Mouse (Mus musculus) urinary bladder, postnatal 36 days (tissue): ENCODE results near the gene Ncoa3.
"Not testable (repeated sequence)": the region's sequence is repeated elsewhere in the genome, so short reads cannot be mapped to it uniquely, and the experiment has no call there.

Source experiments
- DNase-seq, 2 experiments: peaks; one replicate each; pipeline ENCODE4 v3.0.0; 2022; ENCODE audit warnings: low spot score in 2 of 2, mixed read lengths in 1 of 2

Ncoa3 gene

GRCm38 (mm10) chr2:165992270-165993172, at the start of gene Ncoa3:
Gene Ncoa3, plus strand, starts transcription at chr2:165992636.
- DNase-seq: peak; percentile 86 to 91

- no peak for DNase-seq
Observed at GRCm38 (mm10) chr2:165943113-165943512, 49.3 kb upstream of the Ncoa3 start.

DNA sequence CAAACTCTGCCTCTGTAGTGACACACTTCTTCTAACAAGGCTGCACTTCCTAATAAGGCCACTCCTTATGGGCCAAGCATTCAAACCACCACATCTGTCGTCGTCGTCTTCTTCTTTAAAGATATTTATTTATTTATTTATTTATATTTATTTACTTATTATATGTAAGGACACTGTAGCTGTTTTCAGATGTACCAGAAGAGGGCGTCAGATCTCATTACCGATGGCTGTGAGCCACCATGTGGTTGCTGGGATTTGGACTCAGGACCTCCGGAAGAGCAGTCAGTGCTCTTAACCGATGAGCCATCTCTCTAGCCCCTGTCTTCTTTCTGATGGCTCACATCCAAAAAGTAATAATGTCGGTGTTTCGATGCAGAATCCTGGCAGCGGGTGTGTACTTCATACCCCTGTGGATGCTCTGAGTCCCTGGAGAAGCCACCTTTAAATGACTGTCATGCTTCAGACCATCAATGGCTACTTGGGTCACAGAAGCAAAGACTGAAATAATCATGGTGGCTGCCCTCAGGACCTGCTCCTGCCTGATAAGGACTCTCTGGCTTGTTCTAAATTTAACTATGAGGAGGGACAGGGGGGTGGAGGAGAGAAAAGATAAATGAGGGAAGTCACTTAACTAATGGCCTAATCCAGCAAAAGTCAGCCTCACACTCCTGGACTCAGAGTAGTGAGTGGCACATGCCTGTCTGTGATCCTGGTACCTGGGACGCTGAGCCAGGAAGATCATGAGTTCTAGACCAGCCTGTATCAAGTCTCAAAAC, 47.7 kb upstream of the Ncoa3 start:
- DNase-seq: no peak

DNA sequence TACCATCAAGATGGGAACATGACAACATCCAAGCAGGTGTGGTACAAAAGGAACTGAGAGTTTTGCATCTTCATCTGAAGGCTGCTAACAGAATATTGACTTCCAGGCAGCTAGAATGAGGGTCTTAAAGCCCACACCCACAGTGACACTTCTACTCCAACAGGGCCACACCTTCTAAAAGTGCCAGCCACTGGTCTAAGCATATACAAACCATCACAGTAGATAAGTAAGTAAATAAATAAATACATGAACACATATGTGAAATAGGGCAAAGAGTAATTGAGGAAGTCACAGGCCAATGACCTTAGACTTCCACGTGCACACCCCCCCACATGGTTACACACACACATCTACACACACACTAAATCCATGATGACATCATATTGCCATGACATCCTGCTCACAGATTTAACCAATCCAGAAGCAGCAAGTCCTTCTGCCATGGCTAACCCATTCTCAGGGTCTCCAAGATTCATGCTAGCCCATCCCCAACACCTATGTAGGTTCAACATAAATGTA, 46.3 kb upstream of the Ncoa3 start:
- no peak for DNase-seq

GRCm38 (mm10) chr2:165948007-165948406, 44.4 kb upstream of the Ncoa3 start:
- no peak for DNase-seq

- DNase-seq: not testable (repeated sequence)
Observed at GRCm38 (mm10) chr2:165948785-165949184, 43.7 kb upstream of the Ncoa3 start.

DNA sequence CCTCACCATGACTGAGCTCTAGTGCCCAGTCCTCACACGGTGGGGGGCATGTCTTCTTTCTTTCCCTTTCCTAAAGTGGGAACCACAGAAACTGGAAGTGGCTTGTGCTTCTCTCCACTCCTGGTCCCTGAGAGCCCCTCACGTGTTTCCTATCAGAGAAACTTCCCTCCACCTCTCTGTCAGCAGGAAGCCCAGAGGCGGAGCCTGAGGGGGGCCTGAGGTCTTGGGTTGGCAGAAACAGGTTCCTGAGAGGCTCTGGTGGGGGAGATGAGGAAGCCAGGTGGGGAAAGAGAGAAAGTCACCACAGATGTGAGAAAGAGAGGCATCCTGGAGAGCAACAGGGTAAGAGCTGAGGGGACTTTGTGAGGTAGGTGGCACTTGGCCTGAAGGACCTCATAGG, 42.7 kb upstream of the Ncoa3 start:
- DNase-seq: no peak

GRCm38 (mm10) chr2:165951432-165952068, 40.9 kb upstream of the Ncoa3 start:
- no peak for DNase-seq

- DNase-seq: peak in 1 of 2 experiments; percentile 48
Observed at GRCm38 (mm10) chr2:165954872-165955271, 37.6 kb upstream of the Ncoa3 start.

- DNase-seq: no peak
Observed at GRCm38 (mm10) chr2:165955386-165955785, 37.0 kb upstream of the Ncoa3 start.

DNA sequence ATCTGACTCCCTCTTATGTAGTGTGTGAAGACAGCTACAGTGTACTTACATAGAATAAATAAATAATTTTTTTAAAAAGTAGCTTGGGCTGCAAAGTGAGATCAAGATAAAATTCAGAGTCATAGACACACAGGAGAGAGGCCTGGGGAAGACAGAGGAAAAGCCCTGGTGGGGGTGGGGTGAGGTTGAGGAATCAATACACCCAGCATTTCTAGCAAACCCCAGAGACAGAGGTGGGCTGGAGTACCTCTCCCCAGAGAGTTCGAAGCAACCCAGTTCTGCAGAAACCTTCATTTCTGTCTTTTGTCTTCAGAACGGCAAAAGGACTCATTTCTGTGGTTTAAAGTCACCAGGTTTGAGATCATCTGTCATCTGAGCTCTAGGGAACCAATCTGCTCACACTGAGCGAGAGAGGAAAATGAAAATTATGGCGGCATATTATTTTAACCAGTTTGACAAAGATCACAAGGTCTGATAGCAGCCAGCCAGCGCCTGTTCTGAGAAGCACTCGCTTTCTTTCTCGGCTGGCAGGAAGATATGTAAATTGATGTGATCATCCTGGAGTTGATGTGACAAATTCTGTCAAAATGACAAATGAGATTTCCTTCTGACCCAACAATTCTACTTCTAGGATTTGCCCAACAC, 36.2 kb upstream of the Ncoa3 start:
- no peak for DNase-seq

DNA sequence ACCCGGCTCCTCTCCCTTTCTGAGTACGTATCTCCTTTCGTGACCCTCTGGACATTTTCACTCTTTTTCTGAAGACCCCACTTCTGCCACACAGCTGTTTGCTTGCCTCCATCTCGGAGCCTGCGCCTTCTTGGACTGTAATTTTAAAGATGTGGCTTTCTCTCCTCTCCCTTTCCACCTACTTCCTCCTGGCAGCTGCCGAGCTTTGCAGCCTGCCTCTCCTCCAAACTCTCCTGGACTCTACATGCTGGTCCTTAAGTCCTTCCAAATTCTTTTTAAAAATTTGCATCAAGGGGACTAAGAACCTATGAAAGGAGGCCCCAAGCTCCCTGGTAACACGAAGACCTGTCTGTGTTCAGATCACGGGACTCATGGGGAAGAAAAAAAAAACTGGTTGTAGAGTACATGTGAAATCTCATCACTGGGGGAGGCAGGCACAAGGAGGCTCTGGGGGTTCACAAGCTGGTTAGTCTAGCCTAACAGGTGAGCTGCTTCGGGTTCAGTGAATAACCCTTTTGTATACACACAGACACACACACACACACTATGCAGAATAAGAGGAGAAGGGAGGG, 35.1 kb upstream of the Ncoa3 start:
- DNase-seq: no peak

DNA sequence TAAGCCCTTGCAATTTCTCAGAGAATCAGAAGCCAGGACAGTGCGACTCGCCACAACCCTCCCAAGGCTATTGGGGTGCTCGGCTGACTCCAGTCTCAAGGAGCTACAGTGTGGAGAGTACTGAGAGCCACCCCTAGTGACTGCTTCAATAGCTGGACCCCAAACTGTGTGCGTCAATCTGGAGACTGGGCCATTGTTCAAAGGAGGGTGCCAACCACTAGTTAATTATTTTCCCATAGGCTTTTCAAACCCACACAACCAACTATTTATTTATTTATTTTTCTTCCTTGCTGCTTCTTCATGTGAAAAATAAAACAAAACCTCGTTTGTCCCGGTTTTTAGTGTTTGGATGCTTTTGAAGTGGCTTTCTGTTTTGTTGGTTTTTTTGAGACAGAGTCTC, 33.9 kb upstream of the Ncoa3 start:
- DNase-seq: no peak

- no peak for DNase-seq
Observed at GRCm38 (mm10) chr2:165960695-165961094, 31.7 kb upstream of the Ncoa3 start.

GRCm38 (mm10) chr2:165962824-165963223, 29.6 kb upstream of the Ncoa3 start:
- DNase-seq: no peak

DNA sequence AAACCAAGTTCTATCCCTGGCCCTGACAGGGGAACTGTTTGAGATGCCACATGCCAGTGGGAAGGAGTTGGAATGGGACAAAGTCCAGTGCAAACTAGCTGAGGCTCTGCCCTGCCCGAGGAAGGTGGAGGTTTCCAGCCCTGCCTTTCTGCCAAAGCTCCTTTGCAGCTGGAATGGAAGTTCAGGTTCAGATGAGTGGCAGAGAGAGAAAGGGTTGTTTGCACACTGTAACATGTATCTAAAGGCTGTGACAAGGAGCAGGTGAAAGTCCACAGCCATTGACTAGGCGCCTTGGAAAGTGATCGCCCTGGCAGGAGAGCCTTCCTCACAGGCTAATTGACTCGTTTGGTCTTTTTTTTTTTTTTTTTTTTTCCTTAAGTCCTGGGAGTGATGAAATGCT, 28.3 kb upstream of the Ncoa3 start:
- DNase-seq: no peak

DNA sequence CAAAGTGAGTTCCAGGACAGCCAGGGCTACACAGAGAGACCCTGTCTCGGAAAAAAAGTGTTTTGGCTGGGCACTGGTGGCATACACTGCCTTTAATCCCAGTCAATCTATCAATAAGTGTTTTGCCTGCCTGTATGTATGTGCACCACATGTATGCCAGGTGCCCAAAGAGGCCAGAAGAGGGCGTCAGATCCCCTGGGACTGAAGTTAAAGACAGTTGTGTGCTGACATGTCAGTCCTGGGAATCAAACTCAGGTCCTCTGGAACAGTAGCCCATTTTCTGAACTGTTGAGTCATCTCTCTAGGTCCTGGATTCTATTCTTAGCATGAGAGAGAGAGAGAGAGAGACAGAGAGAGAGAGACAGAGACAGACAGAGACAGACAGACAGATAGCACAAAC, 25.4 kb upstream of the Ncoa3 start:
- DNase-seq: no peak

DNA sequence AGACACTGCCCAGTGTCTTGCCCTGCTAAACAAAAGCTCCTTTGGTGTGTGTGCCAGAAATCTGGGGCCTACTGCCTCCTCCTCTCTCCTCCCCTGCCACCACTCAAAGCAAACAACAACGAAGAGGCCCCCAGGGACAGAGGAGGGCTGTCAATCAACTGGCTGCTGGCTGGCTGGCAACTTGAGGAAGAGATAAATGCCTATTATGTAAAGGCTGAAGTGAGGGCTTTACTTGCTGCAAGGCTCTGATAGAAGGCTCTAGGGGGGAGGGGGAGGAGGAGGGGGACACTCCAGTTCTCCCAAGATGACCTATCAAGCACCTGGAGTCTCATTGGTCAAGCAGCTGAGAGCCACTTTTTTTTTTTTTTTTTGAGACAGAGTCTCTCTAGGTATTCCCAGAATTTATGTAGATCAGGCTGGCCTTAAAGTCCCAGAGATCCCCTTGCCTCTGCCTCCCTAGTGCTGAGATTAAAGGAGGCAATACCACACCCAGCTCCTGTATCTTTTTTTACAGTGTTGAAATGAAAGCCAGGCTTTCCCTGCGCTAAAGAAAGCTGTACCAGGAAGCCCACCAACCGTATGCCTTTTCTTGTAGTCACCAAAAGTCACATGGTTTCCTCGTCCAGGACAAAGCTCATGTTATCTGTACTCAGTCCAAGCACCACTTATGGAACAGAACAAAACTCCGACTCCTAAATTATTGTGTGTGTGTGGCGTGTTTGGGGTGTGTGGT, 24.4 kb upstream of the Ncoa3 start:
- peak in 1 of 2 experiments; percentile 41 for DNase-seq

DNA sequence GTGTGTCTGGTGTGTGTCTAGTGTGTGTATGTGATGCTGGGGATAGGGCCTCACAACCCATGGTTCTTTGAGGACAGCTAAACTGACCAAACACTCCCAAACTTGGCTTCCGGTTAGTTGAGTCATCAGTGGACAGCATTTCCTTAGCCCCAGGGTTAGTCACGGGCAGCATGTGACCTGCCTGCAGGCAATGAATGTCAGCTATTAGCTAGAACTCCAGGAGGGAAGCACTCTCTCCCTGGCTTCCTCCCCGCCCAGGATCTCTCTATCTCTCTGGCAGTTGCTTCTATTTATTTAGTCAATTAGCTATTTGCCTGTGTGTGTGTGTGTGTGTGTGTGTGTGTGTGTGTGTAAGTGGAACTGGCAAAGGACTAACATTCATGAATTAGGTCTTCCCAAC, 23.6 kb upstream of the Ncoa3 start:
- peak; percentile 58 to 72 for DNase-seq

DNA sequence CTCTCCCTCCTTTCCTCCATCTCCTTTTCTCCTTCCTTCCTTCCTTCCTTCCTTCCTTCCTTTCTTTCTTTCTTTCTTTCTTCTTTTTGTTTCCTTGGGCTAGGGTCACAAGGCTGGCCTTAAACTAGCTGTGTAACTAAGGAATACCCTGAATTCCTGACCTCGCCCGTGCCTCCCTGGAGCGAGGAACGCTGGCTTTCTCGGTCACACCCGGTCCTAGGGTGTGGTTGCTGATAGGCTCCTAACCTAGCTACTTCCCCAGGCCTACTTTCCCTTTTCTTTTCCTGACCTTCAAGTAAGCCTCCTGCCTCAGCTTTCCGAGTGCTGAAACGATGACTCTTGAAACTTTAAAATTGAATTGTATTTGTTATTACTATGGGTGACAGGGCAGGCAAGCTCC, 23.0 kb upstream of the Ncoa3 start:
- no peak for DNase-seq

DNA sequence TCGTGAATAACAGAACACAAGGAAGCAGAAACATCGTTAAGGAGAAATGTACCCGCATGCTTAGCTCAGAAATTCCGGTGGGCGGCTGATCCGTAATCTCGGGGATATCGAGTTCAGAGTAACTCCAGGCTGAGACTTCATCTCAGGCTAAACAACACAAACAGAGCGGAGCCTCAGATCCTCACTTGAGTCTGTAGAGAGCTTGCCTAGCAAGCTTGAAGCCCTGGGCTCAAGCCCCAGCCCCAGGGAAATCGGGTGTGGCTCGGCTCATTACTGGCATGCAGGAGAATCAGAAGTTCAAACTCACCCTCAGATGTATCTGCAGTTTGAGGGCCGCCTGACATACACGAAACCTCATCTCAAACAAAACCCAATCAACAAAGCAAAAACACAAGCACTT, 22.5 kb upstream of the Ncoa3 start:
- DNase-seq: no peak
